Mouse (Mus musculus) layer of hippocampus, adult 2 months (tissue): ENCODE results near the gene Gm42715. TPM values are rescaled to one million over a fixed set of nuclear protein-coding genes. Genes with fewer than 3 reads are reported as not detected.
"Not testable (repeated sequence)": the region's sequence is repeated elsewhere in the genome, so short reads cannot be mapped to it uniquely, and the experiment has no call there.

ENCODE experiments used
- DNase-seq, 2 experiments: peaks; one replicate each; pipeline ENCODE4 v3.0.0; 2022; ENCODE audit warnings: low spot score in 2 of 2
- H3K27ac ChIP-seq: fragments of 200-600 bp; 2 replicates; pipeline ENCODE4 v1.8.1; 2022
- H3K4me3 ChIP-seq: fragments of 200-600 bp; 2 replicates; pipeline ENCODE4 v1.8.1; 2022; ENCODE audit warnings: mild to moderate bottlenecking
- CTCF ChIP-seq: fragments of 200-600 bp; conservative IDR thresholded peaks from 2 replicates; pipeline ENCODE4 v1.8.1; 2022; ENCODE audit warnings: antibody characterized with exemption, mild to moderate bottlenecking, moderate library complexity
- total RNA-seq, 2 experiments: library from RNA; stranded (reverse); gene quantifications; 2 replicates each; pipeline ENCODE4 v1.2.3; 2021

The Gm42715 gene
- total RNA-seq, 2 experiments from 2014 or later, result 9.0 to 12.0 TPM

DNA sequence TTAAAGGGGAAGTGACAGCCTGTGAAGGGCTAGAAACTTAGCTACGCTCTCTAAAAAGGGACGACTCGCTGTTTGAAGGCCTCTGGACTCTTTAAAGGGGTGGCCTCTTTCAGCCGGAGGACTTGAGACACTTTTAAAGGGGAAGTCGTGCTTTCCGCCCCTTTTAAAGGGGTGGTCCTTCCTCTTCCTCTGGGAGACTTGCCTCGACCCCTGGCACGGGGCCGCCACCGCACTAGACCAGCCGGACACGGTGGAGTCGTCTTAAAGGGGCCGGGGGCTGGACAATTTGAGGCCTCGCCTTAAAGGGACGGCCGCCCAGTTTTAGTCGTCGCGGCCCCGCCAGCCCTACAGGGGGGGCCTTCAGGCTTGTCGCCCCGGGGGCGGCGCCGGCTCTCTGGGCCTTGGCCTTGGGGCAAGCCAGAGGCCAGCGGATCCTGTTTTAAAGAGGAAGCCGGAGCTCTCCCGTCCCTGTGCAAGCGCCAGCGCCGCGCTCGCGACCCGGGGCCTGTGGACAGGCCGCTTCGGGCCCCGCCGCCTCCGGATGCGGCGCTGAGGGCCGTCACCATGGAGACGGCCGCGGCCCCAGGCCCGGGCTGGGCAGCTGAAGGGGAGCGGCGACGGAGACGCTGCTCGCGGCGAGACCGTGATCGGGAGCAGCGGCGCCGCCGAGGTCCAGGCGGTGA, 40.6 kb upstream of the Gm42715 start, which contains the start of gene Fbrs:
Gene Fbrs, plus strand, starts transcription at position 565 of the 683 bp plus-strand sequence.
- TF ChIP-seq CTCF, result no peak
- Histone ChIP-seq H3K4me3 (peak within 1 kb of the TSS; percentile 57), H3K27ac (peak within 1 kb of the TSS; percentile 99)
- DNase-seq, result peak; percentile 88 to 96

- peak in 1 of 2 experiments; percentile 12 for DNase-seq
- peak overlapping the region; percentile 57 for H3K4me3 ChIP-seq
- TF ChIP-seq CTCF, result no peak
- peak overlapping the region; percentile 99 for H3K27ac ChIP-seq
These were observed 39.8 kb upstream of the Gm42715 start for GRCm38 (mm10) chr7:127479318-127480225.

DNA sequence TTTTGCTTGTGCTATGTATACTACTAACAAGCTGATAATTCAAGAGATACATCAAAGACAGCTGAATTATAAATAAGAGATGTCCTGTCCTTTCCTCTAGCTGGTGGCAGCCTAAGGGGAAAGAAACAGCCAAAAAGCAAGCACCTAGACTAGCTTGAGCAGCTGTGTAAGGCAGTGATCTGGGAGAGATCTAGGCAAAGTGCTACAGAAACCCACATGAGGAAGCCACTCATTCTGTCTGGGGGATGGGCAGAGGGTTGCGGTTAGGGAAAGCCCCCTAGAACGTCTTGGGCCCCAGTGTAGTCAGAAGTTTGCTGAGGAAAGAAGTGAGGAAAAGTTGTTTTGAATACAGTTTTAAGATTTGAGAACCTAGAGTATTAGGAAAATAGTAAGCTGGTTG, 39.1 kb upstream of the Gm42715 start:
- Histone ChIP-seq H3K27ac (peak overlapping the region; percentile 99), H3K4me3 (peak overlapping the region; percentile 57)
- no peak for TF ChIP-seq CTCF
- no peak for DNase-seq

- Histone ChIP-seq H3K4me3 (no peak overlapping the region), H3K27ac (no peak overlapping the region)
- TF ChIP-seq CTCF, result no peak
- no peak for DNase-seq
These were observed 34.0 kb upstream of the Gm42715 start for GRCm38 (mm10) chr7:127485416-127485815.

- not testable (repeated sequence) for DNase-seq, H3K4me3 ChIP-seq, H3K27ac ChIP-seq
- TF ChIP-seq CTCF, result peak; percentile 50
These were observed 31.0 kb upstream of the Gm42715 start for GRCm38 (mm10) chr7:127488364-127488763.

- no peak for TF ChIP-seq CTCF
- Histone ChIP-seq H3K27ac (no peak overlapping the region), H3K4me3 (no peak overlapping the region)
- no peak for DNase-seq
These were observed 29.4 kb upstream of the Gm42715 start for GRCm38 (mm10) chr7:127489982-127490381.

- no peak for DNase-seq
- TF ChIP-seq CTCF, result no peak
- Histone ChIP-seq H3K4me3 (no peak overlapping the region), H3K27ac (no peak overlapping the region)
These were observed 27.5 kb upstream of the Gm42715 start for GRCm38 (mm10) chr7:127491846-127492245.

GRCm38 (mm10) chr7:127494648-127495047, 24.7 kb upstream of the Gm42715 start:
- H3K27ac ChIP-seq, result no peak overlapping the region
- no peak overlapping the region for H3K4me3 ChIP-seq
- no peak for TF ChIP-seq CTCF
- DNase-seq, result no peak

- DNase-seq, result no peak
These were observed 22.0 kb upstream of the Gm42715 start for GRCm38 (mm10) chr7:127497382-127497781.

GRCm38 (mm10) chr7:127498407-127498806, 21.0 kb upstream of the Gm42715 start:
- no peak overlapping the region for H3K4me3 ChIP-seq
- no peak overlapping the region for H3K27ac ChIP-seq
- DNase-seq, result no peak
- TF ChIP-seq CTCF, result peak; percentile 83

More at GRCm38 (mm10) chr7:127497382-127497781, 22.0 kb upstream of the Gm42715 start:
- no peak overlapping the region for H3K27ac ChIP-seq
- H3K4me3 ChIP-seq, result no peak overlapping the region
- TF ChIP-seq CTCF, result no peak

DNA sequence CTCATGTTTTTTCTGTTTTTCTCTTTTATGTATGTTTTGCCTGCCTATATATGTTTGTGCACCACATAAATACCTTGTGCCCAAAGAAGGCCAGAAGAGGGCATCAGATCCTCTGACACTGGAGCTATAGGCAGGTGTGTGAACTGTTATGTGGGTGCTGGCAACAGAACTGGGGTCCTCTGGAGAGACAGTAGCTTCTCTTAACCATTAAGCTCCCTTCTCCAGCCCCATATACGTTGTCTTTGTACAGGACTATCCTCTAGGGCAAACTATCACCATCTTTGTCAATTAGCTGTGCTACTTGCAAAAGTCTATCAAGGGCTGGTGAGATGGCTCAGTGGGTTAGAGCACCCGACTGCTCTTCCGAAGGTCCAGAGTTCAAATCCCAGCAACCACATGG, 11.1 kb upstream of the Gm42715 start:
- TF ChIP-seq CTCF, result no peak
- no peak overlapping the region for H3K27ac ChIP-seq
- no peak overlapping the region for H3K4me3 ChIP-seq
- no peak for DNase-seq

- H3K27ac ChIP-seq, DNase-seq, H3K4me3 ChIP-seq: not testable (repeated sequence)
These were observed 9.6 kb upstream of the Gm42715 start for GRCm38 (mm10) chr7:127509830-127510229.

GRCm38 (mm10) chr7:127511241-127511640, 8.1 kb upstream of the Gm42715 start:
- peak; percentile 63 for TF ChIP-seq CTCF
- Histone ChIP-seq H3K4me3 (peak overlapping the region; percentile 57), H3K27ac (peak overlapping the region; percentile 100)
- DNase-seq, result no peak
